Mouse (Mus musculus): ENCODE measurements at regions not wholly inside any gene's neighbourhood (a gene's known extent, or its start where the extent isn't known, plus 50 kb on each side); places are given as distances from the start of the nearest gene placed in this dataset.
A peak's percentile ranks its signal among the peaks of the same experiment; 100 is the strongest.
"Not testable (repeated sequence)": the region's sequence is repeated elsewhere in the genome, so short reads cannot be mapped to it uniquely, and the experiment has no call there.

- DNase-seq: no peak
Measured at GRCm38 (mm10) chr2:53276435-53276834, 84.9 kb downstream of the Arl6ip6 start.

GRCm38 (mm10) chr2:53301712-53302423, 110.3 kb downstream of the Arl6ip6 start:
- DNase-seq: no peak

- peak; percentile 47 for DNase-seq
Measured at GRCm38 (mm10) chr2:53330680-53331079, 139.2 kb downstream of the Arl6ip6 start.

- DNase-seq: no peak
Measured at GRCm38 (mm10) chr2:53359026-53359425, 167.5 kb downstream of the Arl6ip6 start.

GRCm38 (mm10) chr2:53382348-53382747, 190.8 kb downstream of the Arl6ip6 start:
- peak; percentile 39 for DNase-seq

- no peak for DNase-seq
Measured at GRCm38 (mm10) chr2:53384545-53385176, 193.1 kb downstream of the Arl6ip6 start.

GRCm38 (mm10) chr2:53388652-53389051, 197.1 kb downstream of the Arl6ip6 start:
- DNase-seq: no peak

GRCm38 (mm10) chr2:53414471-53414870, 222.9 kb downstream of the Arl6ip6 start:
- DNase-seq: no peak

- no peak for DNase-seq
Measured at GRCm38 (mm10) chr2:53437046-53437815, 245.7 kb downstream of the Arl6ip6 start.

- peak; percentile 12 for DNase-seq
Measured at GRCm38 (mm10) chr2:53440301-53440700, 248.8 kb downstream of the Arl6ip6 start.

- DNase-seq: no peak
Measured at GRCm38 (mm10) chr2:53460265-53460664, 268.7 kb downstream of the Arl6ip6 start.

- DNase-seq: no peak
Measured at GRCm38 (mm10) chr2:53474455-53474854, 282.9 kb downstream of the Arl6ip6 start.

- not testable (repeated sequence) for DNase-seq
Measured at GRCm38 (mm10) chr2:53479051-53479450, 287.5 kb downstream of the Arl6ip6 start.

GRCm38 (mm10) chr2:53488301-53488700, 296.8 kb downstream of the Arl6ip6 start:
- no peak for DNase-seq

- no peak for DNase-seq
Measured at GRCm38 (mm10) chr2:53490805-53491585, 299.5 kb downstream of the Arl6ip6 start.

GRCm38 (mm10) chr2:53492788-53493187, 301.3 kb downstream of the Arl6ip6 start:
- DNase-seq: no peak

GRCm38 (mm10) chr2:53501657-53502274, 310.2 kb downstream of the Arl6ip6 start:
- no peak for DNase-seq

GRCm38 (mm10) chr2:53502275-53502667, 310.7 kb downstream of the Arl6ip6 start:
- no peak for DNase-seq

- peak; percentile 23 for DNase-seq
Measured at GRCm38 (mm10) chr2:53542097-53542496, 350.6 kb downstream of the Arl6ip6 start.

- DNase-seq: no peak
Measured at GRCm38 (mm10) chr2:53574007-53574406, 382.5 kb downstream of the Arl6ip6 start.

GRCm38 (mm10) chr2:53605829-53606228, 414.3 kb downstream of the Arl6ip6 start:
- DNase-seq: no peak

- no peak for DNase-seq
Measured at GRCm38 (mm10) chr2:53619681-53620080, 428.2 kb downstream of the Arl6ip6 start.

All from lung, postnatal 36 days (tissue).